Mouse (Mus musculus) CH12.LX (cell line): ENCODE data around the gene Stub1. TPM values are rescaled to one million over a fixed set of nuclear protein-coding genes. Genes with fewer than 3 reads are reported as not detected.
A peak's percentile ranks its signal among the peaks of the same experiment; 100 is the strongest.

Source experiments
- DNase-seq: peaks from one replicate; pipeline ENCODE4 v3.0.0-alpha.2; 2013; ENCODE audit errors: extremely low read depth
- H3K27ac ChIP-seq: 2 replicates; pipeline ENCODE4 v1.5.1; 2012; ENCODE audit warnings: low read depth, mild to moderate bottlenecking, control low read depth, moderate library complexity; ENCODE audit not compliant: insufficient read depth
- H3K27me3 ChIP-seq: replicated peaks from 2 replicates; pipeline ENCODE3; 2012; ENCODE audit warnings: inconsistent platforms
- H3K36me3 ChIP-seq, 2 experiments: replicated peaks in 1 of 2; 2 replicates each; pipeline versions ENCODE3 to v1.6.1; 2012; ENCODE audit warnings: inconsistent platforms in 1 of 2, low read length in 1 of 2, mild to moderate bottlenecking in 1 of 2, mixed read lengths in 1 of 2, moderate library complexity in 1 of 2; ENCODE audit not compliant: control insufficient read depth in 1 of 2, insufficient read depth in 1 of 2
- H3K4me1 ChIP-seq, 2 experiments: 2 replicates each; pipeline ENCODE4 v1.6.1; 2012; ENCODE audit warnings: inconsistent platforms in 1 of 2, moderate library complexity in 1 of 2; ENCODE audit not compliant: insufficient read depth in 2 of 2, control insufficient read depth in 1 of 2
- H3K4me2 ChIP-seq: 2 replicates; pipeline ENCODE4 v1.6.1; 2012; ENCODE audit warnings: low read depth, mild to moderate bottlenecking, control low read depth; ENCODE audit not compliant: poor library complexity, insufficient read depth, severe bottlenecking
- H3K4me3 ChIP-seq, 3 experiments: fragments of 150-350 bp in 1 of 3; sonication (generic) in 1 of 3; replicated peaks in 1 of 3; 2 replicates each; pipeline versions ENCODE3 to v1.5.1; 2011 to 2012; ENCODE audit warnings: low read depth in 2 of 3, low read length in 2 of 3, mild to moderate bottlenecking in 2 of 3, moderate library complexity in 2 of 3, control low read depth in 1 of 3, improper control_type of control experiment in 1 of 3, inconsistent platforms in 1 of 3, mixed read lengths in 1 of 3; ENCODE audit not compliant: poor library complexity in 1 of 3
- H3K79me2 ChIP-seq: replicated peaks from 2 replicates; pipeline ENCODE4 v1.6.1; 2012; ENCODE audit warnings: mild to moderate bottlenecking, moderate library complexity; ENCODE audit not compliant: control insufficient read depth, poor library complexity, insufficient read depth, severe bottlenecking; ENCODE audit errors: extremely low read depth
- H3K9ac ChIP-seq: 2 replicates; pipeline ENCODE4 v1.6.1; 2012; ENCODE audit warnings: low read depth, mild to moderate bottlenecking, control low read depth, moderate library complexity; ENCODE audit not compliant: insufficient read depth
- H3K9me3 ChIP-seq: replicated peaks from 2 replicates; pipeline ENCODE3; 2012; ENCODE audit warnings: low read length, inconsistent platforms, mixed read lengths
- CHD2 ChIP-seq: IDR thresholded peaks from 2 replicates; pipeline ENCODE4 v1.6.1; 2011; ENCODE audit warnings: low read length, improper control_type of control experiment
- CTCF ChIP-seq, 2 experiments: IDR thresholded peaks in 1 of 2; conservative IDR thresholded peaks in 1 of 2; 2 replicates each; pipeline ENCODE4 v1.5.1; 2011 to 2012; ENCODE audit warnings: low read depth in 2 of 2, low read length in 2 of 2, improper control_type of control experiment in 1 of 2, inconsistent platforms in 1 of 2, mild to moderate bottlenecking in 1 of 2, moderate library complexity in 1 of 2
- ETS1 ChIP-seq: conservative IDR thresholded peaks from 2 replicates; pipeline ENCODE4 v1.6.1; 2012; ENCODE audit warnings: low read depth, mild to moderate bottlenecking, inconsistent platforms, low read length, improper control_type of control experiment, moderate library complexity
- JUN ChIP-seq: IDR thresholded peaks from 2 replicates; pipeline ENCODE4 v1.6.1; 2011; ENCODE audit warnings: low read depth, mild to moderate bottlenecking, low read length, improper control_type of control experiment, moderate library complexity; ENCODE audit not compliant: insufficient read depth
- JUND ChIP-seq: conservative IDR thresholded peaks from 2 replicates; pipeline ENCODE4 v1.6.1; 2011; ENCODE audit warnings: low read depth, low read length, improper control_type of control experiment
- MAZ ChIP-seq: IDR thresholded peaks from 2 replicates; pipeline ENCODE4 v1.6.1; 2012; ENCODE audit warnings: low read depth, mild to moderate bottlenecking, inconsistent platforms, low read length, improper control_type of control experiment, moderate library complexity
- MEF2A ChIP-seq: IDR thresholded peaks from 2 replicates; pipeline ENCODE4 v1.6.1; 2014; ENCODE audit warnings: low read depth, mild to moderate bottlenecking, inconsistent platforms, low read length, improper control_type of control experiment, borderline replicate concordance
- MXI1 ChIP-seq: IDR thresholded peaks from 2 replicates; pipeline ENCODE4 v1.6.1; 2011; ENCODE audit warnings: mild to moderate bottlenecking, low read depth, low read length, improper control_type of control experiment
- NELFE ChIP-seq: IDR thresholded peaks from 2 replicates; pipeline ENCODE4 v1.6.1; 2011; ENCODE audit warnings: low read depth, low read length, improper control_type of control experiment
- NRF1 ChIP-seq: IDR thresholded peaks from 2 replicates; pipeline ENCODE4 v1.6.1; 2014; ENCODE audit warnings: low read depth, mild to moderate bottlenecking, inconsistent platforms, low read length, improper control_type of control experiment, moderate library complexity
- SIN3A ChIP-seq: IDR thresholded peaks from 2 replicates; pipeline ENCODE4 v1.6.1; 2012; ENCODE audit warnings: low read length, improper control_type of control experiment, inconsistent platforms
- TBP ChIP-seq: conservative IDR thresholded peaks from 2 replicates; pipeline ENCODE4 v1.6.1; 2011; ENCODE audit warnings: low read depth, low read length, improper control_type of control experiment
- UBTF ChIP-seq: IDR thresholded peaks from 2 replicates; pipeline ENCODE4 v1.6.1; 2012; ENCODE audit warnings: low read depth, mild to moderate bottlenecking, inconsistent platforms, low read length, improper control_type of control experiment, moderate library complexity
- USF2 ChIP-seq: conservative IDR thresholded peaks from 2 replicates; pipeline ENCODE4 v1.6.1; 2011; ENCODE audit warnings: low read depth, low read length, improper control_type of control experiment
- ZKSCAN1 ChIP-seq: IDR thresholded peaks from 2 replicates; pipeline ENCODE4 v1.6.1; 2012; ENCODE audit warnings: low read depth, inconsistent platforms, low read length, improper control_type of control experiment, borderline replicate concordance
- dilution Hi-C: fragments of 300-500 bp; cut with MboI; formaldehyde crosslinking; loops from 2 replicates; pipeline ENCODE4 v1.14.3; 2020; ENCODE audit warnings: low sequenced_read_pairs; ENCODE audit not compliant: extremely low pct_unique_long_range_greater_than_20kb, extremely low pct_ligation_motif_present
- in situ Hi-C: fragments of 300-500 bp; cut with MboI; formaldehyde crosslinking; loops from 3 replicates; pipeline ENCODE4 v1.14.3; 2019; ENCODE audit warnings: low sequenced_read_pairs, low pct_ligation_motif_present, low pct_unique_long_range_greater_than_20kb, mixed read lengths
- polyA plus RNA-seq: library from polyadenylated mRNA; unstranded; fragments of >175 nt; gene quantifications from 2 replicates; pipeline ENCODE4 v1.2.1, GENCODE M21; 2012; ENCODE audit warnings: low read depth; ENCODE audit not compliant: insufficient read length
- total RNA-seq, 2 experiments: library from RNA; depleted of rRNA; stranded (reverse); fragments of 300-350 nt in 1 of 2; fragments of >200 nt in 1 of 2; gene quantifications; 2 replicates each; pipeline ENCODE4 v1.2.3; 2012 to 2014

The Stub1 gene
- total and polyA plus RNA-seq, 3 experiments = 62.9 to 98.3 (median 84.8) TPM

DNA sequence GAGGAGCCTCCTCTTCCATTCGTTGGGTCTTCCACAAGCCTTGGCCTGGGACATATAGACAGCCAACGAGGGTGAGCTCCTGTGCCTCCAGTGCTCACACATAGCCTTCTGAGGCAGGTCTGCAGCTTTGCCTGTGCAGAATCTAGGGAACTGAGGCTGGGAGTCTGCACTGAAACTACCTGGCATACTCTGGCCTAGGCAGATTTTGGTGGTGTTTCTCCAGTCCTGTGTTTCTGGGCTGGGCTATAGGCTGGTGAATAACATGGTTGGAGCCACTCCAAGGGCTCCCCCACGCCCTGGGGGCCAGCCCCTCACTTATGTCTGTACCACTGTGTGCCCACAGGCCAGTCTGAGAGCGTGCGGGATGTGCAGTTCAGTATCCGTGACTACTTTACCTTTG lies 7.9 kb downstream of the Stub1 start:
- in situ Hi-C loops (no loop called here), dilution Hi-C loops (no loop called here)
- Histone ChIP-seq H3K4me2 (peak overlapping the region; percentile 85; the same call in 1 of the 2 replicates), H3K9ac (no peak overlapping the region), H3K9me3 (no peaks in the 10 kb centered on the region), H3K27me3 (peaks cover 21% of the 10 kb centered on the region), H3K27ac (no peak overlapping the region), H3K4me3 (peak overlapping the region in 1 of 3 experiments; percentile 10), H3K79me2 (no peaks in the 10 kb centered on the region), H3K4me1 (peaks cover 19 to 43% of the 10 kb centered on the region in 2 experiments), H3K36me3 (peaks cover 36 to 53% of the 10 kb centered on the region in 2 experiments)
- no peak for DNase-seq
- no peak for TF ChIP-seq JUN
- TF ChIP-seq UBTF = no peak
- no peak for TF ChIP-seq TBP
- no peak for TF ChIP-seq JUND
- no peak for TF ChIP-seq USF2
- no peak for TF ChIP-seq ETS1
- TF ChIP-seq MAZ = no peak
- no peak for TF ChIP-seq CTCF (conservative IDR thresholded peaks at IDR 0.05 in 1 of 2, IDR thresholded peaks at IDR 0.05 in 1 of 2; ENCODE audit: low read depth in 2 of 2, low read length in 2 of 2)

DNA sequence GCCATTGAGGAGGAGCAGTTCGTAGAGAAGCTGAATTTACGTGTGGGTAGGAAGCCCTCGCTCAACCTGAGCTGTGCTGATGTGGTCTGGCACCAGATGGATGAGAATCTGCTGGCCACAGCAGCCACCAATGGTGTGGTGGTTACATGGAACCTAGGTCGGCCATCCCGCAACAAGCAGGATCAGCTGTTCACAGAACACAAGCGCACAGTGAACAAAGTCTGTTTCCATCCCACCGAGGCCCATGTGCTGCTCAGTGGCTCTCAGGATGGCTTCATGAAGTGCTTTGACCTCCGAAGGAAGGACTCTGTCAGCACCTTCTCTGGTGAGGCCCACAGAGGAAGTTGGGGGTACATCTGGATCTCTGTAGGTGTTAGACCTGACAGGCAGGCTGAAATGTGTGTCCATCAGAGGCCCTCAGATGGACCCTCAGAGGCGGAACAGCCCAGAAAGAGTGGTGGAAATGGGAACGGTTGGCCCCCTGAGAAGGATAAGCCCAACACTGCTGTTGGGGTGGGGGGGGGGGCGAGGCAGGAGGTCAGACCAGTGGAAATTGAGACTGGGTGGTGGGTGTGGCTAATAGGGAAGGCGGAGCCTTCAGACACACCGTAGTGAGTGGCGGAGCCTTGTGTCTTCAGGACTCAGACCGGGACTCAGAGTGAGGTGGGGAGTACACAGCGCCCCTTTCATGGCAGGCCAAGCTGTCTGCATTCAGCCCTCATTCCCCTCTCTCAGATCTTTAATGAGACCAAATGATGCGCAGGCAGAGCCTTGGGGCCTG lies 8.7 kb downstream of the Stub1 start:
- peak overlapping the region; percentile 85 for H3K4me2 ChIP-seq
- TF ChIP-seq NRF1 (no peak), MXI1 (no peak), CHD2 (no peak), UBTF (no peak), SIN3A (no peak), ZKSCAN1 (no peak), NELFE (no peak), MEF2A (no peak)
- H3K9ac ChIP-seq = peak overlapping the region; percentile 91
- H3K4me1 ChIP-seq = peaks cover 25 to 43% of the 10 kb centered on the region in 2 experiments
- H3K27me3 ChIP-seq = peaks cover 29% of the 10 kb centered on the region
- no peaks in the 10 kb centered on the region for H3K9me3 ChIP-seq
- peak overlapping the region; percentile 85 to 89 (median 85) for H3K4me3 ChIP-seq
- H3K27ac ChIP-seq = no peak overlapping the region
- no peaks in the 10 kb centered on the region for H3K79me2 ChIP-seq
- dilution Hi-C loops = no loop called here
- peaks cover 32 to 46% of the 10 kb centered on the region in 2 experiments for H3K36me3 ChIP-seq
- peak; percentile 55 for DNase-seq
- in situ Hi-C loops = no loop called here
